Mouse (Mus musculus) midbrain, embryonic 13.5 days (tissue): ENCODE data around the gene Nsun2. TPM values are rescaled to one million over a fixed set of nuclear protein-coding genes. Genes with fewer than 3 reads are reported as not detected.

Source experiments
- ATAC-seq: fragments of 200-750 bp; cut with Nextera tagmentation; 2 replicates; pipeline ENCODE4 v1.8.0; 2017; ENCODE audit warnings: mild to moderate bottlenecking, moderate TSS enrichment, moderate library complexity
- H3K27ac ChIP-seq: fragments of 300-500 bp; sonication (generic); 2 replicates; pipeline ENCODE4 v1.5.1; 2015; ENCODE audit warnings: inconsistent platforms, mild to moderate bottlenecking, moderate library complexity
- H3K27me3 ChIP-seq: fragments of 300-500 bp; sonication (generic); 2 replicates; pipeline ENCODE4 v1.6.1; 2015; ENCODE audit warnings: mild to moderate bottlenecking, inconsistent platforms
- H3K36me3 ChIP-seq: fragments of 300-500 bp; sonication (generic); 2 replicates; pipeline ENCODE4 v1.6.1; 2015; ENCODE audit warnings: mild to moderate bottlenecking, inconsistent platforms
- H3K4me1 ChIP-seq: fragments of 300-500 bp; sonication (generic); replicated peaks from 2 replicates; pipeline ENCODE4 v1.6.1; 2015; ENCODE audit warnings: inconsistent platforms
- H3K4me2 ChIP-seq: fragments of 300-500 bp; sonication (generic); replicated peaks from 2 replicates; pipeline ENCODE4 v1.6.1; 2015; ENCODE audit warnings: moderate library complexity, mild to moderate bottlenecking, inconsistent platforms
- H3K4me3 ChIP-seq: fragments of 300-500 bp; sonication (generic); replicated peaks from 2 replicates; pipeline ENCODE4 v1.5.1; 2015; ENCODE audit warnings: mild to moderate bottlenecking, inconsistent platforms
- H3K9ac ChIP-seq: fragments of 300-500 bp; sonication (generic); replicated peaks from 2 replicates; pipeline ENCODE4 v1.6.1; 2015; ENCODE audit warnings: mild to moderate bottlenecking, inconsistent platforms
- H3K9me3 ChIP-seq: fragments of 300-500 bp; sonication (generic); 2 replicates; pipeline ENCODE4 v1.6.1; 2016; ENCODE audit warnings: mild to moderate bottlenecking, inconsistent platforms
- WGBS: fragments of 180-500 bp; shearing (Covaris S2); methylation state at CpG from one replicate; pipeline ENCODE4 v1.1.7; 2015; 5-methylcytosine and 5-hydroxymethylcytosine counted together
- polyA plus RNA-seq: library from polyadenylated mRNA; unstranded; fragments of >200 nt; fragmentation: Nextera tagmentation; extraction: Ambion mirVana; gene quantifications from 2 replicates; pipeline ENCODE4 v1.2.1, GENCODE M21; 2015

Gene Nsun2
- polyA plus RNA-seq, 1 experiment from 2014 or later, result 74.1 TPM

DNA sequence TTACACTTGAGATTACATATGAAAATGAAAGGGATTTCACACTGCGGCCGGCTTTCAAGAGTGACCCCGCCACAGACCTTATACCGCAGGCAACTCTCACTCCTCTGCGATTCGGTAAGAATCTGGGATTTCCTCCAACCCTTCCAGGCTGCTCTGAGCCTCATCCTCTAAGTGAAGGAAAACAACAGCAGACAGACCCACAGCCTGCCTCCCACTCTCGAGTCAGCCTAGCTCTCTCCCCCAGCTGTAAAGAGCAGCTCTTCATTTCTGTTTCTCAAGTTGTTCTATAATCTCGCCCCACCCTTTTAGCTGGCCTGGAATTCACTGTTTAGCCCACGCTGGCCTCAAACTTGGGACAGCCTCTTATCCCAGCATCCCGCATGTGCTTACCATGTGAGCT lies 8.2 kb downstream of the Nsun2 start:
- Histone ChIP-seq H3K4me2 (no peak overlapping the region), H3K4me3 (no peak overlapping the region), H3K4me1 (peaks cover 56% of the 10 kb centered on the region), H3K36me3 (no peaks in the 10 kb centered on the region), H3K27ac (no peak overlapping the region), H3K27me3 (0 out of 2 replicates have a peak, but pooled peaks cover 8% of the 10 kb centered on the region), H3K9me3 (no peaks in the 10 kb centered on the region), H3K9ac (no peak overlapping the region)
- 69% methylated on average over 10 of the region's 10 CpGs for WGBS
- no peak for ATAC-seq

DNA sequence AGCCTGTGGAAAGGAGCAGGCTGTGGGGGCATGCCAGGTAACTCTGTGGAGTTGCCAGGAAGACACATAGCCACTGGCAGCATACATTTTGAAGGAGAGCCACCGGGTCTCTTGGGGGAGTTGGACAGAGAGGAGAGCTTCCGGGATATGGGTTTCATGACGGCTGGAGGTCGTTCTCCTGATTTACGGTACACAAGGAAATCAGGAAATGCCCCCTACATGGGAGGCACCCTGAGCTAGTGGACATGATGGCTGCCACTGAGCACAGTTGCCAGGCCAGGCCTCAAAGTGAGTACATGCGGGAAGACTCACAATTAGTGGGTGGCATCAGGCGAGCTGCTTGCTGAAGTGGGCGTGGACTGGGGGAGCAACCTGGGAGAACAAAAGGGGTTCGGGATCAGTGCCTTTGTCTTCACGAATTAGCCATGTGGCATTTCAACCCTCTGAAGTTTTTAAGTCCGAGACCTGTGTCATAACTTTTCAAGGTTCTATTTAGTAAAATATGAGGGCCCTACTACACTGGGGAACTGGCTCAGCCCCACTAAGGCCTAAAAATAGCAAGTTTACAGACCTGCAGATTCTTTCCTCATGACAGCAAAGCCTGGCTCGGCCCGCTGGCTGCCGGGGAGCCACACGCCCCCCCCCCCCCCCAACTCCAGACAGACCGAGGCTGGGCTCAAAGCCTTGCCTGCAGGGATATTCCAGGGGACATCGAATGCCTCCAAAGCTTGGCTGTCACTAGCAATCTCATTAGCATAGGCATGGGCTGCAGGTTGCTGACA lies 9.2 kb downstream of the Nsun2 start:
- H3K27me3 ChIP-seq, result 0 out of 2 replicates have a peak, but pooled peaks cover 8% of the 10 kb centered on the region
- no peak for ATAC-seq
- H3K36me3 ChIP-seq, result no peaks in the 10 kb centered on the region

DNA sequence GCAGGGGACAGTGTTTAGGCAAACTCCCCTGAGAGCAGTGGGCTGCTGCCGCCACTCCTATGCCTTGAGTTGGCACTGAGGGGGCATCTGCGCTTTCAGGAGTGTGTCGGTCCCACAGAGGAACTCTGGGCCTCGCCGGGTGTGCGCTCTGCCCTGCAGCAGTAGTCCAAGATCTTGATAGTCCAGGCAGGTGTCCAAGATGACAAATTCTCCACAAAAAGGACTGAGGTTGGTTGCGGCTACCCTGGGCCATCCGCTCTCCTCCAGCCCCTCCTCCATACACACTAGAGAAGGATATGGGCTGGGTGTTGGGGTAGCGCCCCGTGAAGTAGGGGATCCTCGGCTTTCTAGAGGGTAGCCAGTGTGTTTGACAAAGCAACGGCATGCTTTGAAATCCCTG lies 10.0 kb downstream of the Nsun2 start:
- 50% methylated on average over 12 of the region's 12 CpGs for WGBS
- no peak overlapping the region for H3K27ac ChIP-seq
- no peak overlapping the region for H3K9ac ChIP-seq
- H3K4me1 ChIP-seq, result peaks cover 42% of the 10 kb centered on the region
- H3K4me3 ChIP-seq, result no peak overlapping the region
- 0 out of 2 replicates have a peak, but pooled peaks cover 8% of the 10 kb centered on the region for H3K27me3 ChIP-seq
- no peaks in the 10 kb centered on the region for H3K36me3 ChIP-seq
- peak; percentile 5; the same call in 1 of the 2 replicates for ATAC-seq
- H3K9me3 ChIP-seq, result no peaks in the 10 kb centered on the region
- peak overlapping the region; percentile 30; the same call in 1 of the 2 replicates for H3K4me2 ChIP-seq

More for the DNA sequence above, 9.2 kb downstream of the Nsun2 start:
- no peak overlapping the region for H3K9ac ChIP-seq
- H3K9me3 ChIP-seq, result no peaks in the 10 kb centered on the region
- no peak overlapping the region for H3K4me2 ChIP-seq
- 37% methylated on average over 17 of the region's 17 CpGs for WGBS
- peaks cover 50% of the 10 kb centered on the region for H3K4me1 ChIP-seq
- no peak overlapping the region for H3K4me3 ChIP-seq
- no peak overlapping the region for H3K27ac ChIP-seq

DNA sequence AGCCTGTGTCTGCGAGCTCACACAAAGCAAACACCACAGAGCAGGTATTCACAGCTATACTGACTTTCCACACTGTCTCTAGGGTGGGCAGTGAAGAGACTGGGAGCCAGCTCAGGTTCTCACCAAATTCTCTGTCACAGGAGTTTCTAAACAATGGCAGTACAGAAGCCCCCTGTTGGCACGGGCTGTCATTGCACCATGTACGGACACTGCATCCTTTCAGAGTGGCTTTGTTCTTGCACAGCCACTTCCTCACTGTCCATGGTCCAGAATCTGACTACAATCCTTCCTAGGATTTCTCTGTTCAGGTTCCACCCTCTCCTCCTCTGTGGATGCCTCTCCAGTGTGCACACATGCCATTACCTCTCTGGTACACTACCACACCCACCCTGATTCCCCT lies 11.5 kb downstream of the Nsun2 start:
- Histone ChIP-seq H3K36me3 (no peaks in the 10 kb centered on the region), H3K4me2 (no peak overlapping the region), H3K9me3 (no peaks in the 10 kb centered on the region), H3K27me3 (0 out of 2 replicates have a peak, but pooled peaks cover 8% of the 10 kb centered on the region), H3K4me3 (no peak overlapping the region), H3K4me1 (peaks cover 27% of the 10 kb centered on the region), H3K9ac (no peak overlapping the region), H3K27ac (no peak overlapping the region)
- 27% methylated on average over 3 of the region's 3 CpGs for WGBS
- 0 out of 2 replicates have a peak, but pooled peaks have one; percentile 29 for ATAC-seq

DNA sequence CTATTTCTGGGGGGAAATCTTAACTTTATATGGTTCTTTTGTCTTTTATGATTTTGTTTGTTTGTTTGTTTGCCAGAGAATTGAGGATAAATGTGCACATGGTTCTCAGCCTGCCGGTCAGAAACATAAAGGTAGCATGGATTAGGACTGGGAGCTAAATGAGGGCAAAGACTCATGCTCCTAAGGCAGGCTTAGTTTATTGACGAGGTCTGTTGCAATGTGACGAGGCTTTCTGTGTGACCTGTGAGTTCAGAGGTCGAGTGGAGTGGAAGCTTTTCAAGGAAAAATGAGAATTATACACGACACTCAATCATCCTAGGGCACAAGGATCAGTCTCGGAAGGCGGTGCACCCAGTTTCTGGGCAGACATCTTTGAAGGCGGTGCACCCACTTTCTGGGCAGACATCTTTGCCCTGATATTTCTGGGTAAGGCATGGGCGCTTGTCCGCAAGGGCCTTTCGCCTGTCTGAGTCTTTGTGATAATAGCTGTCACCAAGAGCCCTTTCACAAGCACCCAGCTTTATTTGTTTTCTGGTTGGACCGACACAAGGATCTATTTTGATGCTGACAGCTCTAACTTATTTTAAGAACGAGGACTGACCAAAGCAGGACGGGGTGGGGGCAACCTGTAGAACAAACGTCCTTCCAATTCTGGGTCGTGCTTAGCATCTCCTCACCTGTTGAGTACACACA lies 14.1 kb downstream of the Nsun2 start:
- H3K36me3 ChIP-seq, result no peaks in the 10 kb centered on the region
- H3K27ac ChIP-seq, result no peak overlapping the region
- 69% methylated on average over 16 of the region's 16 CpGs for WGBS
- no peak overlapping the region for H3K4me3 ChIP-seq
- no peak overlapping the region for H3K9ac ChIP-seq
- H3K9me3 ChIP-seq, result no peaks in the 10 kb centered on the region
- H3K4me1 ChIP-seq, result peaks cover 16% of the 10 kb centered on the region
- no peak for ATAC-seq
- H3K4me2 ChIP-seq, result no peak overlapping the region
- 0 out of 2 replicates have a peak, but pooled peaks cover 5% of the 10 kb centered on the region for H3K27me3 ChIP-seq

DNA sequence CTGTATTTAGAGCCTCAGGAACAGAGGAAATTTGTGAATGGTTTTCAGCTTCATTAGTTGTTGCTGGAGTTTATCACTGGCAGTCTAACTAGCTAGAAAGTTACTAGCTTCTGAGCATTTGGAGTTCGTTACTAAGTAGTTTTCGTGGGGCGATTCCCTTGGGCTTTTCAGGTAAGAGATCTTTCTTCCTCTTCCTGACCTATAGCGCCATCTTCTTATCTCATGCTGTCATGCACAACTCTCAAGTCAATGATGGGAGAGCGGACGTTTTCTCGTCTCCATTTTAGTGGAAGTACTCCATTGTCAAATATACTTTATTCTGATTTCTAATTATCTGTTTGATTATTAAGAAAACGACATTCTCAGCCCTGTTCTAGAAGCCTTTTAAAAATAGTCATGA lies 16.4 kb downstream of the Nsun2 start:
- Histone ChIP-seq H3K27ac (no peak overlapping the region), H3K4me2 (no peak overlapping the region), H3K27me3 (no peaks in the 10 kb centered on the region), H3K36me3 (no peaks in the 10 kb centered on the region), H3K9ac (no peak overlapping the region), H3K4me1 (no peaks in the 10 kb centered on the region), H3K9me3 (no peaks in the 10 kb centered on the region), H3K4me3 (no peak overlapping the region)
- WGBS, result 57% methylated on average over 8 of the region's 8 CpGs
- ATAC-seq, result no peak

DNA sequence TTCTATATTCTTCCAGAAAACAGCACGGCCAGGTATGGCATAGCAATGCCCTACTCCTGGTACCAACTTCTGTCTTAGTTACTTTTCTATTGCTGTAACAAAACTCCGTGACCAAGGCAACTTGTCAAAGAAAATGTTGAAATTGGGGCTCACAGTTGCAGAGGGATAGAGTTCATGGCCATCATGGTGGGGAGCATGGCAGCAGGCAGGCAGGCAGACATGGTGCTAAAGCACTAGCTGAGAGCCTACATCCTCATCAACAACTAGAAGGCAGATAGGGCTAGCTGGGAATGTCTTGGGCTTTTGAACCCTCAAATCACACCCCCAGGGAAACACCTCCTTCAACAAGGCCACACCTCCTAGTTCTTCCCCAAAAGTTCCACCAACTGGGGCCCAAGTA lies 17.3 kb downstream of the Nsun2 start:
- no peak overlapping the region for H3K27ac ChIP-seq
- H3K4me1 ChIP-seq, result no peaks in the 10 kb centered on the region
- no peaks in the 10 kb centered on the region for H3K9me3 ChIP-seq
- no peaks in the 10 kb centered on the region for H3K27me3 ChIP-seq
- no peak overlapping the region for H3K4me2 ChIP-seq
- no peak for ATAC-seq
- no peak overlapping the region for H3K9ac ChIP-seq
- WGBS, result 85% methylated on average over 2 of the region's 2 CpGs
- no peak overlapping the region for H3K4me3 ChIP-seq
- no peaks in the 10 kb centered on the region for H3K36me3 ChIP-seq

DNA sequence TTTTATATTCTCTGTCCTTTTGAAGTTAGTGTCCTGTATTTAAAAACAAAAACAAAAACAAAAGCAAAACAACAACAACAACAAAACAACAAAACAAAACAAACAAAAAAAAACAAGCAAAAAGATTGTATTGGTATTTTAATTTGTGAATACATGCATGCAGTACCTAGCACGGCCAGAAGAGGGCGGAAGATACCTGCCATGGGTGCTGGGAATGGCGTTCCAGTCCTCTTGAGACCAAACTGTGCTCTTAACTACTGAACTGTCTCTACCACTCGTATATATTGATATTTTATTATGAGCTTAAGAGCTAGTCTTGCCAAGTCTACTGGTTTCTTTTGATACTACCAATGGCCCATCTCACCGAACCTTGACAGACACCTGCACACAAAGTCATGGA lies 19.5 kb downstream of the Nsun2 start:
- Histone ChIP-seq H3K4me2 (no peak overlapping the region), H3K36me3 (no peaks in the 10 kb centered on the region), H3K4me1 (peaks cover under 1% of the 10 kb centered on the region; the same call in 1 of the 2 replicates), H3K4me3 (no peak overlapping the region), H3K27ac (no peak overlapping the region), H3K27me3 (no peaks in the 10 kb centered on the region), H3K9me3 (no peaks in the 10 kb centered on the region), H3K9ac (no peak overlapping the region)
- 21% methylated on average over 5 of the region's 5 CpGs for WGBS
- no peak for ATAC-seq

DNA sequence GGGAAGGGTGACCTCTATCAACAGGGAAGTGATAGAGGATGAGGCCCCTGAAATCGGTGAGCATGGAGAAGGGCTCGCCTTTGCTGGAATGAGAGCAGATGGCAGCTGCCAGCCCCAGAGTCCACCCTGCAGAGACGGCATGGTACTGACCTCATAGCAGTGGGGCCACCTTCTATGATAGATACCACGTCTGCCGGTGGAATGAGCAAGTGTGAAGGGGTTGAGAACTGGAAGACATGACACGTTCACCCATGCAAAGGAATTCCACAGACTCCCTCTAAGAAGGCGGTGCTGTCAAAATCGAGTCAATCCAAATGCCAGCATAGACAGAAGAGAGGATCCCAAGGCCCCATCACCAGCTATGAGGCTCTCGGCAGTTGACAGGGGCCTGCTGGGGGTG lies 20.7 kb downstream of the Nsun2 start:
- Histone ChIP-seq H3K9ac (no peak overlapping the region), H3K4me1 (peaks cover 10% of the 10 kb centered on the region), H3K9me3 (no peaks in the 10 kb centered on the region), H3K27me3 (no peaks in the 10 kb centered on the region), H3K4me3 (no peak overlapping the region), H3K27ac (no peak overlapping the region), H3K36me3 (no peaks in the 10 kb centered on the region), H3K4me2 (no peak overlapping the region)
- no peak for ATAC-seq
- WGBS, result 86% methylated on average over 9 of the region's 9 CpGs

DNA sequence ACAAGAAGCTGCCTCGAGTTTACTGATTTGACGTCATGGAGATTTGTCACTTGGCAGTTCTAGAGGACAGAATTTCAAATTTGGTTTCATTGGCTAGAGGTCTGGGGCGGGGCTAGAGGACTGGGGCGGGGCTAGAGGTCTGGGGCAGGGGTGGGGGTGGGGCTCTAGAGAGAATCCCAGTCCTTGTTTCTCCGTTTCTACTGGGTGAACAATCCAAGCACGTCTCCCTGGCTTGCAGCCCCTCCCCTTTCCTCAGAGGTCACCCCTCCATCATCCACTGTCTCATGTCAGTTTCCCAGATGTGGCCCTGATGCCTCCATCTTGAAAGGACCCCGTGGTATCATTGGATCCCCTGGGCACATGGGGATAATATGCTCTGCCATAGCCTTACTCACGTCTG lies 21.5 kb downstream of the Nsun2 start:
- no peak overlapping the region for H3K4me2 ChIP-seq
- no peaks in the 10 kb centered on the region for H3K9me3 ChIP-seq
- H3K36me3 ChIP-seq, result no peaks in the 10 kb centered on the region
- no peak for ATAC-seq
- H3K4me3 ChIP-seq, result no peak overlapping the region
- no peak overlapping the region for H3K27ac ChIP-seq
- H3K27me3 ChIP-seq, result no peaks in the 10 kb centered on the region
- WGBS, result 31% methylated on average over 8 of the region's 8 CpGs
- peaks cover 18% of the 10 kb centered on the region for H3K4me1 ChIP-seq
- H3K9ac ChIP-seq, result no peak overlapping the region

DNA sequence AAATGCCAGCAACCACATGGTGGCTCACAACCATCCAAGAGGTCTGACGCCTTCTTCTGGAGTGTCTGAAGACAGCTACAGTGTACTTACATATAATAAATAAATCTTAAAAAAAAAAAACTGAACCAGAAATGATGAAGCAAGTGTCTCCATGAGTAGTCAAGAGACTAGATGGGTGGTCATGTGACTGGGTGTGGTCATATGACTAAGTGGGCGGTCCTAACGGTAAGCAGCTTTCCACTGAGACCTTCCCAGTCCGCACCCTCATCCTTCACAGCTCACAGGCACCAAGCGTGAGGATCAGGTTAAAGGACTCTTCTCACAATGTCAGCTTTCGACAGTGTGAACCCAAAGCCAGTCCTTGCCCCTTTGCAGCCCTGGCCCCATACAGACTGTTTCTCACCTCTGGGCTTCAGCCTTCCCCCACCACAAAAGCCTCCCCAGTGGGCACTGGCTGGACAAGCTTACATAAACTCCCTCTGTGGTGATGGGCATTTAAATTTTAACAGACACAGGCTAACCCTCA lies 22.5 kb downstream of the Nsun2 start:
- no peak for ATAC-seq
- Histone ChIP-seq H3K36me3 (no peaks in the 10 kb centered on the region), H3K9me3 (no peaks in the 10 kb centered on the region), H3K27me3 (no peaks in the 10 kb centered on the region), H3K27ac (no peak overlapping the region), H3K9ac (no peak overlapping the region), H3K4me2 (no peak overlapping the region), H3K4me1 (peaks cover 22% of the 10 kb centered on the region), H3K4me3 (no peak overlapping the region)
- 86% methylated on average over 6 of the region's 6 CpGs for WGBS

DNA sequence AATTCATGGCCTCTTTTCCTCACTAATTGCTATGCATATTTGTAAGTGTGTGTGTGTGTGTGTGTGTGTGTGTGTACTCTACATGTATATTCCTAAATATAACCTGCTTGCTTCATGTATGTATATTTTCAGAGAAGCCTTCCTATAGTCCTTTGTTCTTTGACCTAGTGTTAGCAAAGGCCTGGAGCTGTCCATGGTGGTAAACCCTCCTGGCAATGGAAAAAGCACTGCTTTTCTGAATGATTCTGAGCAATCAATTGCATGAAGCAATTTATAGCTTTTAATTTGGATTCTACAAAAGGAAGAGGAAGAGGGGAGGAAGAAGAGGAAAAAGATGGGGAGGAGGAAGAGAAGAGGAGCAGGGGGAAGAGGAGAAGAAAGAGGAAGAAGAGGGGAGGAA lies 23.2 kb downstream of the Nsun2 start:
- Histone ChIP-seq H3K36me3 (no peaks in the 10 kb centered on the region), H3K4me3 (no peak overlapping the region), H3K9me3 (no peaks in the 10 kb centered on the region), H3K9ac (no peak overlapping the region), H3K27ac (no peak overlapping the region), H3K27me3 (no peaks in the 10 kb centered on the region), H3K4me1 (peaks cover 22% of the 10 kb centered on the region), H3K4me2 (no peak overlapping the region)
- no peak for ATAC-seq
